23 mouse cellular contexts compared by ENCODE assay signal in genomic region chr1:66442922-66443321, GRCm38 (mm10). TPM values are rescaled to one million over a fixed set of nuclear protein-coding genes. Genes with fewer than 3 reads are reported as not detected.
A peak's percentile ranks its signal among the peaks of the same experiment; 100 is the strongest.
DNase-seq lines count a peak whose midpoint lies in the region; ATAC-seq lines count a peak whose summit lies in the region.
"Had no signal": no experiment of that assay in that cellular context is flagged by ENCODE, and none has a peak within 500 bp of the region (broad histone marks: within the 10 kb centered on the region; RNA-seq: fewer than 3 reads in every experiment).

No protein-coding gene starts in this region.

- DNase-seq in forebrain, embryonic 14.5 days (ENCODE audit: low spot score): no peak
- DNase-seq in midbrain, embryonic 10.5 days (ENCODE audit: low spot score): no peak
- DNase-seq in ES-CJ7 (ENCODE audit: low read depth, low spot score) (peak; percentile 12), ZHBTc4 (ENCODE audit: low read depth, low spot score) (peak; percentile 3), adipocyte (ENCODE audit: low spot score) (no peak)
- DNase-seq: adrenal gland, adult 8-10 months; adrenal gland, postnatal 14 days; adrenal gland, postnatal 36 days; B cell, adult 2 months; cerebellum, adult 11-12 months; cerebellum, adult 2 months; cerebellum, adult 9-10 months; cerebellum, postnatal 10 days; cerebellum, postnatal 25 days had no signal

- ATAC-seq in forebrain, embryonic 15.5 days (replicated peaks): 0 out of 2 replicates have a peak, but pooled peaks have one; percentile 26
- no peak for ATAC-seq in forebrain, embryonic 14.5 days
- ATAC-seq in midbrain, embryonic 13.5 days: 0 out of 2 replicates have a peak, but pooled peaks have one; percentile 48
- ATAC-seq: CD4-positive, CD25-positive, alpha-beta regulatory T cell, adult 4 months; forebrain, embryonic 16.5 days had no signal

- no peaks in the 10 kb centered on the region for H3K27me3 ChIP-seq in forebrain, embryonic 15.5 days
- no peaks in the 10 kb centered on the region for H3K27me3 ChIP-seq in forebrain, embryonic 14.5 days (replicated peaks; ENCODE audit: control insufficient read depth, insufficient read depth, low read length)
- H3K27me3 ChIP-seq in midbrain, embryonic 13.5 days: no peaks in the 10 kb centered on the region
- H3K27me3 ChIP-seq in midbrain, embryonic 10.5 days (ENCODE audit: low read depth, poor library complexity, severe bottlenecking): no peaks in the 10 kb centered on the region
- H3K27me3 ChIP-seq: CH12.LX; embryonic facial prominence, embryonic 12.5 days; forebrain, embryonic 12.5 days had no signal

- no peak overlapping the region for H3K9ac ChIP-seq in forebrain, embryonic 15.5 days (replicated peaks)
- H3K9ac ChIP-seq in forebrain, embryonic 14.5 days (ENCODE audit: low read length): no peak overlapping the region
- H3K9ac ChIP-seq in midbrain, embryonic 13.5 days (replicated peaks): no peak overlapping the region
- H3K9ac ChIP-seq: embryonic facial prominence, embryonic 12.5 days; forebrain, embryonic 12.5 days had no signal

- WGBS in forebrain, embryonic 15.5 days: 83% methylated on average over 2 of the region's 2 CpGs
- 86% methylated on average over 2 of the region's 2 CpGs for WGBS in forebrain, embryonic 14.5 days
- WGBS in midbrain, embryonic 13.5 days: 83% methylated on average over 2 of the region's 2 CpGs
- 85% methylated on average over 2 of the region's 2 CpGs for WGBS in midbrain, embryonic 10.5 days

- no peaks in the 10 kb centered on the region for H3K9me3 ChIP-seq in forebrain, embryonic 15.5 days
- no peaks in the 10 kb centered on the region for H3K9me3 ChIP-seq in forebrain, embryonic 14.5 days (replicated peaks; ENCODE audit: control insufficient read depth, low read length)
- no peaks in the 10 kb centered on the region for H3K9me3 ChIP-seq in midbrain, embryonic 13.5 days
- H3K9me3 ChIP-seq in midbrain, embryonic 10.5 days (replicated peaks): no peaks in the 10 kb centered on the region
- H3K9me3 ChIP-seq: embryonic facial prominence, embryonic 10.5 days; embryonic facial prominence, embryonic 12.5 days; forebrain, embryonic 10.5 days; forebrain, embryonic 12.5 days had no signal

- no peak overlapping the region for H3K4me2 ChIP-seq in forebrain, embryonic 15.5 days (replicated peaks)
- no peak overlapping the region for H3K4me2 ChIP-seq in forebrain, embryonic 14.5 days (ENCODE audit: low read length)
- H3K4me2 ChIP-seq in midbrain, embryonic 13.5 days (replicated peaks): no peak overlapping the region
- H3K4me2 ChIP-seq: embryonic facial prominence, embryonic 12.5 days; forebrain, embryonic 12.5 days had no signal

- no peak overlapping the region for H3K27ac ChIP-seq in forebrain, embryonic 15.5 days (replicated peaks)
- H3K27ac ChIP-seq in forebrain, embryonic 14.5 days (ENCODE audit: low read depth, low read length): no peak overlapping the region
- H3K27ac ChIP-seq in midbrain, embryonic 13.5 days: no peak overlapping the region
- no peak overlapping the region for H3K27ac ChIP-seq in midbrain, embryonic 10.5 days (replicated peaks)
- H3K27ac ChIP-seq: embryonic facial prominence, embryonic 10.5 days; embryonic facial prominence, embryonic 12.5 days; forebrain, embryonic 10.5 days; forebrain, embryonic 12.5 days had no signal

- H3K4me1 ChIP-seq in forebrain, embryonic 15.5 days: no peaks in the 10 kb centered on the region
- H3K4me1 ChIP-seq in forebrain, embryonic 14.5 days (ENCODE audit: control insufficient read depth, insufficient read depth, low read length): no peaks in the 10 kb centered on the region
- H3K4me1 ChIP-seq in midbrain, embryonic 13.5 days (replicated peaks): no peaks in the 10 kb centered on the region
- H3K4me1 ChIP-seq in midbrain, embryonic 10.5 days: no peaks in the 10 kb centered on the region
- H3K4me1 ChIP-seq: embryonic facial prominence, embryonic 10.5 days; embryonic facial prominence, embryonic 12.5 days; forebrain, embryonic 10.5 days; forebrain, embryonic 12.5 days had no signal

- H3K4me3 ChIP-seq in forebrain, embryonic 15.5 days: no peak overlapping the region
- H3K4me3 ChIP-seq in forebrain, embryonic 14.5 days (ENCODE audit: low read depth, low read length): no peak overlapping the region
- H3K4me3 ChIP-seq in midbrain, embryonic 13.5 days (replicated peaks): no peak overlapping the region
- no peak overlapping the region for H3K4me3 ChIP-seq in midbrain, embryonic 10.5 days
- H3K4me3 ChIP-seq: embryonic facial prominence, embryonic 10.5 days; embryonic facial prominence, embryonic 12.5 days; forebrain, embryonic 10.5 days; forebrain, embryonic 12.5 days had no signal

- peaks cover 48% of the 10 kb centered on the region for H3K36me3 ChIP-seq in forebrain, embryonic 15.5 days
- peaks cover 45% of the 10 kb centered on the region for H3K36me3 ChIP-seq in forebrain, embryonic 14.5 days (ENCODE audit: control insufficient read depth, insufficient read depth, low read length)
- H3K36me3 ChIP-seq in midbrain, embryonic 13.5 days: peaks cover 48% of the 10 kb centered on the region
- peaks cover 35% of the 10 kb centered on the region for H3K36me3 ChIP-seq in midbrain, embryonic 10.5 days
- H3K36me3 ChIP-seq: embryonic facial prominence, embryonic 10.5 days; embryonic facial prominence, embryonic 12.5 days had no signal

RNA-seq across cellular contexts. Expression of gene Unc80, which starts 25.2 kb away (rescaled TPM):
- polyA plus RNA-seq in forebrain, embryonic 15.5 days (2015; fragmentation: Nextera tagmentation; extraction: Ambion mirVana): 2.0 and 3.9 TPM in 2 replicates
- polyA plus RNA-seq in forebrain, embryonic 14.5 days (2014; fragmentation: Nextera tagmentation; extraction: Ambion mirVana): 1.2 and 2.7 TPM in 2 replicates
- 2.5 and 3.1 TPM in 2 replicates for polyA plus RNA-seq in midbrain, embryonic 13.5 days (2015; fragmentation: Nextera tagmentation; extraction: Ambion mirVana)
- 0.39 and 0.48 TPM in 2 replicates for polyA plus RNA-seq in midbrain, embryonic 10.5 days (2016; fragmentation: Nextera tagmentation; extraction: Ambion mirVana)
- polyA plus RNA-seq: CD4-positive, CD25-positive, alpha-beta regulatory T cell, adult 4 months had no signal

Comparison
In these comparisons a context has a peak if more than half of its experiments do, and no peak if none do; other contexts are left out.
1. DNase-seq: peak in ES-CJ7 (single experiment) and ZHBTc4 (single experiment); none in forebrain, embryonic 14.5 days (single experiment), midbrain, embryonic 10.5 days (single experiment) and adipocyte (single experiment).